Comparison of ENCODE assay signal across 8 mouse cellular contexts in the genomic region with DNA sequence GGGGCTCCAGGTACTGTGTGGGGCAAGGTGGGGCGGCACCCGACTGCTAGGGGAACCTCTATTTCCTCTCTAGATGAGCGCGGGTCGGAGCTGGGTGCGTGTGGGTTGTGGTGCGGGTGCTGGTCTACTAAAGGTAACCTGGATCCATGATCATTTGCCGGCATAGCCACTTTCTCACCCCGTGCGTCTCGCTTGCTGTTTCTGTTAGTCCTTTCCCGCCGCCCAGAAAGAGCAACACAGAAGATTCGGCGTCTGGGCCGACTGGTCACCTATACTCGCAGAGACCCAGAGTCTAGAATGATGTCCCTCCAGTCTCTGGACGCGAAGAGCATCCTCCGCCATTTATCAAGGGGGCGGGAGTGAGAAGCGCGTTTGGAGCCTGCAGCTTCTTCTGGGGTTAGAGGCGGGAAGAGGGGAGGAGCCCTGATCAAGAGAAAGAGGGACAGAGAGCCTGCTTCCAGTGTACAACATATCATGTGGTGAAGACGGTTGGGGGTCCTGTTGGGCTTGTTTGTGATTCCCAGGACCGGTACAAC. TPM values are rescaled to one million over a fixed set of nuclear protein-coding genes. Genes with fewer than 3 reads are reported as not detected.
DNase-seq lines count a peak whose midpoint lies in the region; ATAC-seq and TF ChIP-seq lines count a peak whose summit lies in the region.

A gene (minus strand): TSS at position 279 of the 536 bp plus-strand sequence.

- WGBS in heart, embryonic 10.5 days: under 1% methylated on average over 26 of the region's 26 CpGs
- WGBS in heart, embryonic 15.5 days: under 1% methylated on average over 26 of the region's 26 CpGs
- WGBS in midbrain, embryonic 11.5 days: under 1% methylated on average over 25 of the region's 26 CpGs

- intact Hi-C loops in heart, postnatal 36 days (cut with DNase I): no loop called here

- H3K9me3 ChIP-seq in heart, embryonic 10.5 days: no peaks in the 10 kb centered on the region
- no peaks in the 10 kb centered on the region for H3K9me3 ChIP-seq in heart, embryonic 15.5 days (replicated peaks)
- no peaks in the 10 kb centered on the region for H3K9me3 ChIP-seq in midbrain, embryonic 11.5 days (ENCODE audit: control insufficient read depth, low read length)

- H3K36me3 ChIP-seq in heart, embryonic 10.5 days: no peaks in the 10 kb centered on the region
- no peaks in the 10 kb centered on the region for H3K36me3 ChIP-seq in heart, embryonic 15.5 days
- H3K36me3 ChIP-seq in midbrain, embryonic 11.5 days (ENCODE audit: control insufficient read depth, insufficient read depth, low read length): no peaks in the 10 kb centered on the region

- peak within 1 kb of the TSS; percentile 16; the same call in 1 of the 2 replicates for H3K27ac ChIP-seq in heart, embryonic 10.5 days
- H3K27ac ChIP-seq in bone marrow macrophage, adult 2 months (ENCODE audit: insufficient read depth, low read depth, low read length): no peak within 1 kb of the TSS
- H3K27ac ChIP-seq in heart, embryonic 15.5 days: no peak within 1 kb of the TSS
- no peak within 1 kb of the TSS for H3K27ac ChIP-seq in midbrain, embryonic 11.5 days (ENCODE audit: low read depth, low read length)

- H3K27me3 ChIP-seq in heart, embryonic 10.5 days (ENCODE audit: insufficient read depth, poor library complexity, severe bottlenecking): peaks cover 95% of the 10 kb centered on the region
- peaks cover 89% of the 10 kb centered on the region for H3K27me3 ChIP-seq in heart, embryonic 15.5 days
- H3K27me3 ChIP-seq in midbrain, embryonic 11.5 days (ENCODE audit: control insufficient read depth, insufficient read depth, low read length): peaks cover 46% of the 10 kb centered on the region

- H3K4me3 ChIP-seq in heart, embryonic 10.5 days: peak within 1 kb of the TSS; percentile 76
- H3K4me3 ChIP-seq in bone marrow macrophage, adult 2 months (ENCODE audit: insufficient read depth, low read length): peak within 1 kb of the TSS; percentile 23; the same call in 1 of the 2 replicates
- H3K4me3 ChIP-seq in heart, embryonic 15.5 days: peak within 1 kb of the TSS; percentile 48
- peak within 1 kb of the TSS; percentile 64 for H3K4me3 ChIP-seq in midbrain, embryonic 11.5 days (ENCODE audit: low read depth, low read length)

- peak within 1 kb of the TSS; percentile 95 for H3K4me2 ChIP-seq in heart, embryonic 15.5 days
- peak within 1 kb of the TSS; percentile 99 for H3K4me2 ChIP-seq in midbrain, embryonic 11.5 days

- TF ChIP-seq CTCF in bone marrow macrophage, adult 2 months (IDR thresholded peaks at IDR 0.05; ENCODE audit: low read depth, low read length): no peak

- H3K4me1 ChIP-seq in heart, embryonic 10.5 days: peaks cover 17% of the 10 kb centered on the region
- H3K4me1 ChIP-seq in bone marrow macrophage, adult 2 months (ENCODE audit: control insufficient read depth, insufficient read depth, low read length): no peaks in the 10 kb centered on the region
- peaks cover 16% of the 10 kb centered on the region for H3K4me1 ChIP-seq in heart, embryonic 15.5 days (replicated peaks)
- H3K4me1 ChIP-seq in midbrain, embryonic 11.5 days (ENCODE audit: control insufficient read depth, insufficient read depth, low read length): no peaks in the 10 kb centered on the region; the same call in 1 of the 2 replicates

- no peak for ATAC-seq in heart, embryonic 15.5 days (replicated peaks; ENCODE audit: insufficient number of reproducible peaks, insufficient read depth, low FRiP score, low read depth)
- no peak for ATAC-seq in midbrain, embryonic 11.5 days (ENCODE audit: low FRiP score)

- peak within 1 kb of the TSS; percentile 8 for H3K9ac ChIP-seq in heart, embryonic 15.5 days
- H3K9ac ChIP-seq in midbrain, embryonic 11.5 days (ENCODE audit: low read length): peak within 1 kb of the TSS; percentile 36

- DNase-seq in heart, embryonic 10.5 days (ENCODE audit: low spot score): no peak
- DNase-seq in heart, postnatal 36 days: no peak
- DNase-seq in midbrain, embryonic 11.5 days (ENCODE audit: low spot score, missing footprints): peak; percentile 94
- DNase-seq in thymus, postnatal 0 days (ENCODE audit: low spot score): no peak
- DNase-seq in thymus, postnatal 25 days: no peak
- no peak for DNase-seq in thymus, postnatal 36 days

- no peak for TF ChIP-seq POLR2A in bone marrow macrophage, adult 2 months (IDR thresholded peaks at IDR 0.05; ENCODE audit: borderline replicate concordance, low read depth, low read length)

RNA-seq across cellular contexts. Expression of the gene that starts here (rescaled TPM):
- polyA plus RNA-seq in heart, embryonic 10.5 days (2016; fragmentation: Nextera tagmentation; extraction: Ambion mirVana): 0.06 and 1.3 TPM in 2 replicates
- 1 to 10 TPM; 3.3 to 5.8 TPM for total RNA-seq in heart, postnatal 36 days (2021)
- not detected in 2 replicates for polyA plus RNA-seq in bone marrow macrophage, adult 2 months (2012; ENCODE audit: insufficient read depth, insufficient read length, missing spikeins)
- polyA plus RNA-seq in heart, embryonic 15.5 days (2015; fragmentation: Nextera tagmentation; extraction: Ambion mirVana): 0.28 and 0.67 TPM in 2 replicates
- polyA plus RNA-seq in midbrain, embryonic 11.5 days (2014; fragmentation: Nextera tagmentation; extraction: Ambion mirVana): 1.5 and 2.3 TPM in 2 replicates
- polyA plus RNA-seq in thymus, postnatal 0 days (2015; fragmentation: Nextera tagmentation; extraction: Ambion mirVana): 0.23 and 0.26 TPM in 2 replicates

Comparison
In these comparisons a context has a peak if more than half of its experiments do, and no peak if none do; other contexts are left out.
1. H3K4me3 ChIP-seq: peak in every context shown above with its lines; median percentile 76 in heart, embryonic 10.5 days; 64 in midbrain, embryonic 11.5 days; 48 in heart, embryonic 15.5 days; 23 in bone marrow macrophage, adult 2 months.